Mouse (Mus musculus): ENCODE results near the gene Sord. TPM values are rescaled to one million over a fixed set of nuclear protein-coding genes. Genes with fewer than 3 reads are reported as not detected.

Gene Sord
- total RNA-seq, 1 experiment: 26.0 TPM

DNA sequence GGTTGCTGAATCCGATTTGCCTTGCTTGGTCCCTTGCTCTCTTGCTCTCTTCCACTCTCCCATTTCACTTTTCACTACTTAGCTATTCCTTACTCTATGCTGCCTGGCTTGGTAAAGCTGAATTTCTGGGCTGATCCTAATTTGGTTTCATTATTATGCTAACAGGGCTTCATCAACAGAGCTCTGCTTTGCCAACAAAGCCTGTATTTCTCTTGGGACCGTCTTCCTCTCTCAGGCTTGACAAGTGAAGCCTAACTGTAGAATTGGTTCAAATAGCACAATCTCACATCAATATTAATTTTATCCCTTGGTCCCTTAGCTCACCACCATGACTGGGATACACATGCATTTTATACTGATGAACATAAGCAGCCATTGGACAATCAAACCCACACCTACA lies 77.0 kb downstream of the Sord start:
- H3K9ac ChIP-seq (ENCODE audit: insufficient read depth, low read depth, low read length, poor library complexity, severe bottlenecking): no peak overlapping the region
- no peak overlapping the region for H3K27ac ChIP-seq (ENCODE audit: insufficient read depth, low read depth, low read length, poor library complexity, severe bottlenecking)
- no peaks in the 10 kb centered on the region for H3K9me3 ChIP-seq (ENCODE audit: control insufficient read depth, insufficient read depth, low read depth, low read length)
- H3K4me3 ChIP-seq (ENCODE audit: insufficient read depth in 1 of 2, low read depth in 1 of 2, low read length in 2 of 2, poor library complexity in 1 of 2, severe bottlenecking in 1 of 2): no peak overlapping the region
- DNase-seq (ENCODE audit: low read depth, low spot score): no peak
- H3K36me3 ChIP-seq (ENCODE audit: control insufficient read depth, insufficient read depth, low read length, poor library complexity, severe bottlenecking): no peaks in the 10 kb centered on the region
- in situ Hi-C loops (cut with MboI; ENCODE audit: low sequenced_read_pairs in 2 of 2, unreplicated experiment in 2 of 2): no loop called here
- TF ChIP-seq CHD2 (IDR thresholded peaks at IDR 0.05; ENCODE audit: low read depth, low read length): no peak
- TF ChIP-seq ZNF384 (IDR thresholded peaks at IDR 0.05; ENCODE audit: low read depth, low read length): no peak
- TF ChIP-seq ZC3H11A (IDR thresholded peaks at IDR 0.05; ENCODE audit: borderline replicate concordance, low read depth, low read length): no peak
- peaks cover 0 to 9% of the 10 kb centered on the region in 2 experiments; a peak in 2 of 4 replicates for H3K4me1 ChIP-seq (ENCODE audit: control insufficient read depth in 2 of 2, insufficient read depth in 2 of 2, low read length in 2 of 2, poor library complexity in 1 of 2)

DNA sequence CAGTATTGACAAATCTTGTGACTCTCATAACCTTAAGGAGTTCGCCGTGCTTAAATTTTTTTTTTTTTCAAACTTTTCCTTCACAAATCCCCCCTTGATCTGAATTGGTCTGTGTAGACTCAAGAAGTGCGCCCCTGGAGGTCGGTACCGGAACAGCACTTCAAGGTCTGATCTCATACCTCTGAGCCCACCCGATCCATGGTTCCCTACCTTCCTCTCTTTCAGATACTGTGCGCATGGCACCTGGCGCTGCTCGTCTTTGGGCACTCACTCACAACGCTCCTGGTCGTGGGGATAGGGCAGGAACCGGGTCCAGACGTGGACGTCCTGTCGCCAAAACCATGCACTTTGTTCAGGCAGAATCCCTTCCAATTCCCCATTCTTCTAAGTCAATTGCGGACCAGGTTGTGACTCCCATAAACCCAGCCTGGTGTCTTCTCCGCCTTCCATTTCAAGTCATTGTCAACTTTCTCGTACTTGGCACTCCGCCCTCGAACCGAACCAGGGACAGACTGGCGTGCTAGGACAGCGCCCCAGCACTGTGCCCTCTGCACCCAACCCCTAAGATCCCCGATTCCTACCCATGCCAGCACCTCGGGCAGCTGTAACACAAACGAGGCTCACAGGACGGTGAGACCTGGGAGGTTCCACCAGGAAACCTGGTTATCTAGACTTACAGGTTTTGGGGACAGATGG lies 78.3 kb downstream of the Sord start:
- in situ Hi-C loops (cut with MboI; ENCODE audit: low sequenced_read_pairs in 2 of 2, unreplicated experiment in 2 of 2): no loop called here
- no peak for TF ChIP-seq ZNF384 (IDR thresholded peaks at IDR 0.05; ENCODE audit: low read depth, low read length)
- TF ChIP-seq MAFK (IDR thresholded peaks at IDR 0.05; ENCODE audit: insufficient read depth, low read depth, low read length): no peak
- no peak for TF ChIP-seq CHD2 (IDR thresholded peaks at IDR 0.05; ENCODE audit: low read depth, low read length)
- no peak for TF ChIP-seq ZC3H11A (IDR thresholded peaks at IDR 0.05; ENCODE audit: borderline replicate concordance, low read depth, low read length)
- no peak for TF ChIP-seq HCFC1 (IDR thresholded peaks at IDR 0.05; ENCODE audit: borderline replicate concordance, insufficient read depth, low read length)
- no peaks in the 10 kb centered on the region for H3K36me3 ChIP-seq (ENCODE audit: control insufficient read depth, insufficient read depth, low read length, poor library complexity, severe bottlenecking)
- peak; percentile 78 for DNase-seq (ENCODE audit: low read depth, low spot score)
- H3K27ac ChIP-seq (ENCODE audit: insufficient read depth, low read depth, low read length, poor library complexity, severe bottlenecking): no peak overlapping the region
- peak overlapping the region; percentile 41 to 65; a peak in 3 of 4 replicates for H3K4me3 ChIP-seq (ENCODE audit: insufficient read depth in 1 of 2, low read depth in 1 of 2, low read length in 2 of 2, poor library complexity in 1 of 2, severe bottlenecking in 1 of 2)
- peaks cover 0 to 9% of the 10 kb centered on the region in 2 experiments; a peak in 2 of 4 replicates for H3K4me1 ChIP-seq (ENCODE audit: control insufficient read depth in 2 of 2, insufficient read depth in 2 of 2, low read length in 2 of 2, poor library complexity in 1 of 2)
- H3K9me3 ChIP-seq (ENCODE audit: control insufficient read depth, insufficient read depth, low read depth, low read length): no peaks in the 10 kb centered on the region
- no peak overlapping the region for H3K9ac ChIP-seq (ENCODE audit: insufficient read depth, low read depth, low read length, poor library complexity, severe bottlenecking)

DNA sequence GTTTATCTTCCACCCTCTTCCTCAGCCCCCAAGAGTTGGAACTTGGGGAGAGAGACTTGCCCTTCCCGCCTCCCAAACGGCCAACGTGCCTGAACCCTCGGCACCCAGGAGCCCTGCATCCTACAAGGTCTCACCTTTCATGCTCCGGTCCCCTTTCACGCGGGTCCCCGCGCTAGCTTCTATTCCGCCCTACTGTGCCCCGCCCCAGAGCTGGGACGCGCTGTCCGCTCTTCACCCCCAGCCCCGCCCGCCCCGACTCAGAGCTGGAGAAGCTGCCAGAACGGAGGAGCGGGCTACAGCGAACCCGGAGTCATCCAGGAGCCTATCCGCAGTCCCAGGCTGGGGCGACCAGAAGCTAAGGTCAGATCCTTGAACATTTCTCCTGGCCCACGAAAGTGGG lies 79.0 kb downstream of the Sord start, which contains the start of gene Duoxa1:
TSS of gene Duoxa1 (minus strand) at position 195 of the 400 bp plus-strand sequence.
- TF ChIP-seq MAFK (IDR thresholded peaks at IDR 0.05; ENCODE audit: insufficient read depth, low read depth, low read length) (no peak), HCFC1 (IDR thresholded peaks at IDR 0.05; ENCODE audit: borderline replicate concordance, insufficient read depth, low read length) (no peak), ZC3H11A (IDR thresholded peaks at IDR 0.05; ENCODE audit: borderline replicate concordance, low read depth, low read length) (no peak), ZNF384 (IDR thresholded peaks at IDR 0.05; ENCODE audit: low read depth, low read length) (no peak), CHD2 (IDR thresholded peaks at IDR 0.05; ENCODE audit: low read depth, low read length) (no peak)
- H3K36me3 ChIP-seq (ENCODE audit: control insufficient read depth, insufficient read depth, low read length, poor library complexity, severe bottlenecking): no peaks in the 10 kb centered on the region
- DNase-seq (ENCODE audit: low read depth, low spot score): no peak
- peaks cover 0 to 9% of the 10 kb centered on the region in 2 experiments; a peak in 2 of 4 replicates for H3K4me1 ChIP-seq (ENCODE audit: control insufficient read depth in 2 of 2, insufficient read depth in 2 of 2, low read length in 2 of 2, poor library complexity in 1 of 2)
- in situ Hi-C loops (cut with MboI; ENCODE audit: low sequenced_read_pairs in 2 of 2, unreplicated experiment in 2 of 2): no loop called here
- H3K9ac ChIP-seq (ENCODE audit: insufficient read depth, low read depth, low read length, poor library complexity, severe bottlenecking): no peak within 1 kb of the TSS
- H3K4me3 ChIP-seq (ENCODE audit: insufficient read depth in 1 of 2, low read depth in 1 of 2, low read length in 2 of 2, poor library complexity in 1 of 2, severe bottlenecking in 1 of 2): peak within 1 kb of the TSS; percentile 41 to 65
- no peak within 1 kb of the TSS for H3K27ac ChIP-seq (ENCODE audit: insufficient read depth, low read depth, low read length, poor library complexity, severe bottlenecking)
- H3K9me3 ChIP-seq (ENCODE audit: control insufficient read depth, insufficient read depth, low read depth, low read length): no peaks in the 10 kb centered on the region

Other genes with a start within 250 kb of the Sord start
- 15.5 and 17.1 TPM in 2 replicates for gene Eif3j1, start 206.2 kb upstream of the Sord start, total RNA-seq (2012; rRNA removed)
- 15.4 and 18.2 TPM in 2 replicates for gene Spg11, start 116.4 kb upstream of the Sord start, total RNA-seq (2012; rRNA removed)
- 38.4 and 73.8 TPM in 2 replicates for gene B2m, start 87.1 kb upstream of the Sord start, total RNA-seq (2012; rRNA removed)
- gene Trim69, start 74.0 kb upstream of the Sord start, total RNA-seq (2012; rRNA removed): not detected in 2 replicates
- gene Patl2, start 48.6 kb upstream of the Sord start, total RNA-seq (2012; rRNA removed): 1.3 and 2.3 TPM in 2 replicates
- gene Terb2, start 48.5 kb upstream of the Sord start, total RNA-seq (2012; rRNA removed): 0.53 and 1.9 TPM in 2 replicates
- gene Duox2, start 63.7 kb downstream of the Sord start, total RNA-seq (2012; rRNA removed): 0.13 and 0.42 TPM in 2 replicates
- 0.49 and 0.95 TPM in 2 replicates for gene Duoxa2, start 64.2 kb downstream of the Sord start, total RNA-seq (2012; rRNA removed)
- 0.90 and 1.3 TPM in 2 replicates for gene Duoxa1, start 79.0 kb downstream of the Sord start, total RNA-seq (2012; rRNA removed)
- 0.76 and 1.0 TPM in 2 replicates for gene Duox1, start 80.9 kb downstream of the Sord start, total RNA-seq (2012; rRNA removed)
- 9.2 and 16.6 TPM in 2 replicates for gene Shf, start 134.4 kb downstream of the Sord start, total RNA-seq (2012; rRNA removed)
- gene Slc28a2, start 191.7 kb downstream of the Sord start, total RNA-seq (2012; rRNA removed): 0.16 and 0.36 TPM in 2 replicates

Data from ES-E14 (cell line).